Mouse (Mus musculus) thymus, adult 18-20 months (tissue): ENCODE measurements around the gene Jade1.

ENCODE experiments used
- DNase-seq, 2 experiments: peaks; one replicate each; pipeline ENCODE4 v3.0.0; 2022; ENCODE audit warnings: mixed read lengths in 2 of 2

The Jade1 gene

GRCm38 (mm10) chr3:41601226-41602020, 45.9 kb downstream of the Jade1 start:
- DNase-seq: no peak

GRCm38 (mm10) chr3:41602933-41603332, 47.4 kb downstream of the Jade1 start:
- no peak for DNase-seq

GRCm38 (mm10) chr3:41603470-41604019, 48.0 kb downstream of the Jade1 start:
- no peak for DNase-seq

- peak; percentile 55 to 69 for DNase-seq
Observed at GRCm38 (mm10) chr3:41604629-41605321, 49.2 kb downstream of the Jade1 start.

GRCm38 (mm10) chr3:41605601-41606329, 50.2 kb downstream of the Jade1 start:
- no peak for DNase-seq

GRCm38 (mm10) chr3:41606330-41606664, 50.8 kb downstream of the Jade1 start:
- DNase-seq: no peak

GRCm38 (mm10) chr3:41607050-41607449, 51.5 kb downstream of the Jade1 start:
- DNase-seq: no peak

- DNase-seq: no peak
Observed at GRCm38 (mm10) chr3:41607467-41607866, 51.9 kb downstream of the Jade1 start.

- DNase-seq: no peak
Observed at GRCm38 (mm10) chr3:41609071-41609470, 53.5 kb downstream of the Jade1 start.

GRCm38 (mm10) chr3:41612211-41612610, 56.7 kb downstream of the Jade1 start:
- no peak for DNase-seq

- DNase-seq: no peak
Observed at GRCm38 (mm10) chr3:41613706-41614105, 58.2 kb downstream of the Jade1 start.

- no peak for DNase-seq
Observed at GRCm38 (mm10) chr3:41614230-41614985, 58.9 kb downstream of the Jade1 start.

GRCm38 (mm10) chr3:41618036-41618435, 62.5 kb downstream of the Jade1 start:
- no peak for DNase-seq

GRCm38 (mm10) chr3:41618488-41618887, 63.0 kb downstream of the Jade1 start:
- no peak for DNase-seq

GRCm38 (mm10) chr3:41620971-41621370, 65.4 kb downstream of the Jade1 start:
- no peak for DNase-seq

- no peak for DNase-seq
Observed at GRCm38 (mm10) chr3:41655642-41656041, 100.1 kb downstream of the Jade1 start.
